Mouse (Mus musculus): ENCODE results near the gene Tmem86b.

- no peak for TF ChIP-seq CTCF (IDR thresholded peaks at IDR 0.05; ENCODE audit: borderline replicate concordance, extremely low read depth, insufficient read depth, insufficient read length)
- no peak for TF ChIP-seq POLR2A (IDR thresholded peaks at IDR 0.05; ENCODE audit: borderline replicate concordance, extremely low read depth, insufficient read depth, insufficient read length, poor library complexity, severe bottlenecking)
Measured at GRCm38 (mm10) chr7:4670655-4671255, 39.5 kb upstream of the Tmem86b start.

All from brain, embryonic 14.5 days (tissue).